Mouse (Mus musculus) cerebellum, adult 2 months (tissue): ENCODE data around the gene Igfbp5.

Source experiments
- CTCF ChIP-seq: fragments of 200-500 bp; IDR thresholded peaks from 2 replicates; pipeline ENCODE4 v1.5.1; 2011; ENCODE audit warnings: low read depth, mild to moderate bottlenecking, control low read depth, low read length, moderate library complexity, borderline replicate concordance; ENCODE audit not compliant: insufficient read depth
- POLR2A ChIP-seq: fragments of 200-500 bp; IDR thresholded peaks from 2 replicates; pipeline ENCODE4 v1.6.1; 2011; ENCODE audit warnings: low read length, control low read depth, borderline replicate concordance; ENCODE audit not compliant: insufficient read depth

DNA sequence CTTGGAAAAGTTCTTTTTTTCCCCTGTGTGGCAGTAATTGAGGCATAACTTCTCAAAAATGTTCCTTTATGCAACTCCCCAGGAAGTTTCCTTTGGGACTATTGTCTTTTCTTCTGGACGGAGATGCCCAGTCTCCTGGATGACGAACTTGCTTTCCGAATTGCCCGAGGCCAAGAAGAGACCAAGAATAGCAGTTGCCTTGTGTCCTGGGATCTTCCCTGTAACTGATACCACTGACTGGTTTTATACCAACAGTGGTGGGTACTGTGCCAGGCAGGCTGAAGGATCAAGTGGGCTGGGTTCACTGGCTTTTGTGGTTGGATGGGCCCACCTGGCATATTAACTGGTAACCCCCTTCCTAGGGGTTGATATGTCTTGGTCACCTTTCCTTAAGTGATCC lies 41.1 kb downstream of the Igfbp5 start:
- no peak for TF ChIP-seq CTCF
- TF ChIP-seq POLR2A: no peak
